Mouse (Mus musculus) erythroblast, embryonic 14.5 days (primary cell): Measurements from ENCODE around the gene Shh.

Experiments used
- GATA1 ChIP-seq: IDR thresholded peaks from 2 replicates; pipeline ENCODE4 v1.6.1; 2012; ENCODE audit warnings: low read length, inconsistent platforms, mixed read lengths
- TAL1 ChIP-seq: IDR thresholded peaks from 3 replicates; pipeline ENCODE4 v1.6.1; 2012; ENCODE audit warnings: low read length, inconsistent platforms, mixed read lengths

- no peak for TF ChIP-seq GATA1
- no peak for TF ChIP-seq TAL1
These were observed 1.5 kb downstream of the Shh start for GRCm38 (mm10) chr5:28465526-28465925.
